Mouse (Mus musculus) intestine, embryonic 15.5 days (tissue): ENCODE results near the gene Brf1. TPM values are rescaled to one million over a fixed set of nuclear protein-coding genes. Genes with fewer than 3 reads are reported as not detected.

ENCODE experiments used
- polyA plus RNA-seq: library from polyadenylated mRNA; unstranded; fragments of >200 nt; fragmentation: Nextera tagmentation; extraction: Ambion mirVana; gene quantifications from 2 replicates; pipeline ENCODE4 v1.2.1, GENCODE M21; 2015

Gene Brf1
- polyA plus RNA-seq, 1 experiment from 2014 or later: 45.8 TPM

Other genes with a start within 250 kb of the Brf1 start
- gene Pld4, start 240.0 kb downstream of the Brf1 start, polyA plus RNA-seq: 11.6 and 12.6 TPM in 2 replicates
- 2.3 and 3.0 TPM in 2 replicates for gene Ahnak2, start 198.0 kb downstream of the Brf1 start, polyA plus RNA-seq
- 3.7 and 4.6 TPM in 2 replicates for gene Clba1, start 191.8 kb downstream of the Brf1 start, polyA plus RNA-seq
- gene Cdca4, start 171.3 kb downstream of the Brf1 start, polyA plus RNA-seq: 87.6 and 88.0 TPM in 2 replicates
- 0.24 and 0.40 TPM in 2 replicates for gene Gpr132, start 132.5 kb downstream of the Brf1 start, polyA plus RNA-seq
- 3.7 and 4.1 TPM in 2 replicates for gene Jag2, start 70.9 kb downstream of the Brf1 start, polyA plus RNA-seq
- 91.3 and 94.7 TPM in 2 replicates for gene Nudt14, start 58.6 kb downstream of the Brf1 start, polyA plus RNA-seq
- 19.5 and 22.4 TPM in 2 replicates for gene Btbd6, start 24.2 kb downstream of the Brf1 start, polyA plus RNA-seq
- gene Pacs2, start 13.8 kb upstream of the Brf1 start, polyA plus RNA-seq: 11.7 and 12.1 TPM in 2 replicates
- not detected in 2 replicates for gene Tex22, start 73.8 kb upstream of the Brf1 start, polyA plus RNA-seq
- gene Mta1, start 97.6 kb upstream of the Brf1 start, polyA plus RNA-seq: 11.3 and 11.5 TPM in 2 replicates
- gene Crip2, start 139.5 kb upstream of the Brf1 start, polyA plus RNA-seq: 122 and 130 TPM in 2 replicates
- 426 and 430 TPM in 2 replicates for gene Crip1, start 145.6 kb upstream of the Brf1 start, polyA plus RNA-seq
- gene Tedc1, start 155.7 kb upstream of the Brf1 start, polyA plus RNA-seq: 25.3 and 25.5 TPM in 2 replicates
- gene Tmem121, start 185.2 kb upstream of the Brf1 start, polyA plus RNA-seq: 6.7 and 7.5 TPM in 2 replicates